Mouse (Mus musculus) kidney, adult 18-20 months (tissue): ENCODE results near the gene Padi6.

Source experiments
- DNase-seq: peaks from one replicate; pipeline ENCODE4 v3.0.0; 2021

The Padi6 gene

GRCm38 (mm10) chr4:140704166-140704565 lies 38.3 kb downstream of the Padi6 start:
- DNase-seq, result no peak

- no peak for DNase-seq
Measured at GRCm38 (mm10) chr4:140703636-140704035, 38.8 kb downstream of the Padi6 start.

GRCm38 (mm10) chr4:140702611-140703327 lies 39.7 kb downstream of the Padi6 start:
- peak; percentile 87 for DNase-seq

- peak; percentile 34 for DNase-seq
Measured at GRCm38 (mm10) chr4:140701716-140702561, 40.5 kb downstream of the Padi6 start.

- peak; percentile 83 for DNase-seq
Measured at GRCm38 (mm10) chr4:140701049-140701715, 41.3 kb downstream of the Padi6 start.

GRCm38 (mm10) chr4:140700269-140701018 lies 42.0 kb downstream of the Padi6 start, which contains the start of gene Rcc2:
TSS of gene Rcc2 (plus strand) at chr4:140700541.
- no peak for DNase-seq

GRCm38 (mm10) chr4:140699441-140700127 lies 42.9 kb downstream of the Padi6 start:
- DNase-seq, result peak; percentile 57

GRCm38 (mm10) chr4:140695675-140696585 lies 46.5 kb downstream of the Padi6 start:
- DNase-seq, result no peak

- DNase-seq, result no peak
Measured at GRCm38 (mm10) chr4:140695146-140695545, 47.3 kb downstream of the Padi6 start.

- DNase-seq, result no peak
Measured at GRCm38 (mm10) chr4:140694551-140695060, 47.8 kb downstream of the Padi6 start.

- no peak for DNase-seq
Measured at GRCm38 (mm10) chr4:140693513-140693912, 48.9 kb downstream of the Padi6 start.

GRCm38 (mm10) chr4:140691481-140691880 lies 51.0 kb downstream of the Padi6 start:
- DNase-seq, result no peak

GRCm38 (mm10) chr4:140689873-140690655 lies 52.4 kb downstream of the Padi6 start:
- DNase-seq, result no peak

GRCm38 (mm10) chr4:140688826-140689425 lies 53.5 kb downstream of the Padi6 start:
- DNase-seq, result no peak

GRCm38 (mm10) chr4:140688044-140688825 lies 54.2 kb downstream of the Padi6 start:
- DNase-seq, result no peak

- DNase-seq, result no peak
Measured at GRCm38 (mm10) chr4:140684881-140685303, 57.6 kb downstream of the Padi6 start.

- no peak for DNase-seq
Measured at GRCm38 (mm10) chr4:140684141-140684871, 58.1 kb downstream of the Padi6 start.

GRCm38 (mm10) chr4:140683608-140684007 lies 58.8 kb downstream of the Padi6 start:
- no peak for DNase-seq
